Mouse (Mus musculus): ENCODE measurements around the gene Nrxn2. TPM values are rescaled to one million over a fixed set of nuclear protein-coding genes. Genes with fewer than 3 reads are reported as not detected.

The Nrxn2 gene
- total RNA-seq, 1 experiment from 2014 or later: not detected

GRCm38 (mm10) chr19:6409176-6409575 is 9.4 kb upstream of the Nrxn2 start:
- ATAC-seq (replicated peaks; ENCODE audit: insufficient number of reproducible peaks, low FRiP score, low TSS enrichment, poor library complexity, severe bottlenecking): no peak

- no peak for ATAC-seq (replicated peaks; ENCODE audit: insufficient number of reproducible peaks, low FRiP score, low TSS enrichment, poor library complexity, severe bottlenecking)
These were observed 8.6 kb upstream of the Nrxn2 start for GRCm38 (mm10) chr19:6409936-6410335.

- ATAC-seq (replicated peaks; ENCODE audit: insufficient number of reproducible peaks, low FRiP score, low TSS enrichment, poor library complexity, severe bottlenecking): no peak
These were observed 5.7 kb upstream of the Nrxn2 start for GRCm38 (mm10) chr19:6412798-6413197.

GRCm38 (mm10) chr19:6415454-6415853 is 3.1 kb upstream of the Nrxn2 start:
- ATAC-seq (replicated peaks; ENCODE audit: insufficient number of reproducible peaks, low FRiP score, low TSS enrichment, poor library complexity, severe bottlenecking): no peak

- no peak for ATAC-seq (replicated peaks; ENCODE audit: insufficient number of reproducible peaks, low FRiP score, low TSS enrichment, poor library complexity, severe bottlenecking)
These were observed 2.3 kb upstream of the Nrxn2 start for GRCm38 (mm10) chr19:6416124-6416770.

GRCm38 (mm10) chr19:6416894-6417761 is 1.4 kb upstream of the Nrxn2 start:
- no peak for ATAC-seq (replicated peaks; ENCODE audit: insufficient number of reproducible peaks, low FRiP score, low TSS enrichment, poor library complexity, severe bottlenecking)

- ATAC-seq (replicated peaks; ENCODE audit: insufficient number of reproducible peaks, low FRiP score, low TSS enrichment, poor library complexity, severe bottlenecking): no peak
These were observed 607 bp downstream of the Nrxn2 start for GRCm38 (mm10) chr19:6418984-6419692.

- no peak for ATAC-seq (replicated peaks; ENCODE audit: insufficient number of reproducible peaks, low FRiP score, low TSS enrichment, poor library complexity, severe bottlenecking)
These were observed 1.3 kb downstream of the Nrxn2 start for GRCm38 (mm10) chr19:6419805-6420310.

- no peak for ATAC-seq (replicated peaks; ENCODE audit: insufficient number of reproducible peaks, low FRiP score, low TSS enrichment, poor library complexity, severe bottlenecking)
These were observed 2.1 kb downstream of the Nrxn2 start for GRCm38 (mm10) chr19:6420481-6421210.

- no peak for ATAC-seq (replicated peaks; ENCODE audit: insufficient number of reproducible peaks, low FRiP score, low TSS enrichment, poor library complexity, severe bottlenecking)
These were observed 2.7 kb downstream of the Nrxn2 start for GRCm38 (mm10) chr19:6421211-6421590.

GRCm38 (mm10) chr19:6422014-6422413 is 3.5 kb downstream of the Nrxn2 start:
- ATAC-seq (replicated peaks; ENCODE audit: insufficient number of reproducible peaks, low FRiP score, low TSS enrichment, poor library complexity, severe bottlenecking): no peak

- ATAC-seq (replicated peaks; ENCODE audit: insufficient number of reproducible peaks, low FRiP score, low TSS enrichment, poor library complexity, severe bottlenecking): no peak
These were observed 4.7 kb downstream of the Nrxn2 start for GRCm38 (mm10) chr19:6423241-6423640.

GRCm38 (mm10) chr19:6424137-6424881 is 5.8 kb downstream of the Nrxn2 start:
- ATAC-seq (replicated peaks; ENCODE audit: insufficient number of reproducible peaks, low FRiP score, low TSS enrichment, poor library complexity, severe bottlenecking): no peak

- ATAC-seq (replicated peaks; ENCODE audit: insufficient number of reproducible peaks, low FRiP score, low TSS enrichment, poor library complexity, severe bottlenecking): no peak
These were observed 7.1 kb downstream of the Nrxn2 start for GRCm38 (mm10) chr19:6425595-6425994.

GRCm38 (mm10) chr19:6426703-6427500 is 8.4 kb downstream of the Nrxn2 start:
- ATAC-seq (replicated peaks; ENCODE audit: insufficient number of reproducible peaks, low FRiP score, low TSS enrichment, poor library complexity, severe bottlenecking): no peak; the same call in 1 of the 2 replicates

- no peak for ATAC-seq (replicated peaks; ENCODE audit: insufficient number of reproducible peaks, low FRiP score, low TSS enrichment, poor library complexity, severe bottlenecking)
These were observed 9.3 kb downstream of the Nrxn2 start for GRCm38 (mm10) chr19:6427653-6428434.

Data from monocyte, adult 5-6 weeks (primary cell).